Mouse (Mus musculus) left cerebral cortex, postnatal 25 days (tissue): ENCODE data around the gene 1700069L16Rik. TPM values are rescaled to one million over a fixed set of nuclear protein-coding genes. Genes with fewer than 3 reads are reported as not detected.

ENCODE experiments used
- DNase-seq, 2 experiments: peaks; one replicate each; pipeline ENCODE4 v3.0.0; 2022; ENCODE audit warnings: low spot score in 2 of 2, mixed read lengths in 1 of 2
- intact Hi-C: fragments of 180-260 bp; cut with DNase I; formaldehyde crosslinking; loops from one replicate; pipeline ENCODE4 v1.15.1; 2025
- total RNA-seq, 2 experiments: library from RNA; stranded (reverse); gene quantifications; 2 replicates each; pipeline ENCODE4 v1.2.3; 2021

1700069L16Rik gene
- total RNA-seq, 2 experiments from 2014 or later: not detected

- intact Hi-C loops: no loop called here
- DNase-seq: peak in 1 of 2 experiments; percentile 25
These were observed 63.7 kb downstream of the 1700069L16Rik start for GRCm38 (mm10) chr5:113660872-113661271.

GRCm38 (mm10) chr5:113654821-113655220 lies 69.8 kb downstream of the 1700069L16Rik start:
- intact Hi-C loops: no loop called here
- DNase-seq: peak in 1 of 2 experiments; percentile 14

- DNase-seq: no peak
- intact Hi-C loops: no loop called here
These were observed 70.4 kb downstream of the 1700069L16Rik start for GRCm38 (mm10) chr5:113654206-113654605.

GRCm38 (mm10) chr5:113652215-113652614 lies 72.4 kb downstream of the 1700069L16Rik start:
- intact Hi-C loops: no loop called here
- DNase-seq: no peak

- no peak for DNase-seq
- intact Hi-C loops: no loop called here
These were observed 74.3 kb downstream of the 1700069L16Rik start, which contains the start of gene Cmklr1 for GRCm38 (mm10) chr5:113650035-113650865. Gene Cmklr1, minus strand, starts transcription at chr5:113650426.

GRCm38 (mm10) chr5:113648647-113649211 lies 75.8 kb downstream of the 1700069L16Rik start:
- no peak for DNase-seq
- intact Hi-C loops: no loop called here

- intact Hi-C loops: no loop called here
These were observed 77.4 kb downstream of the 1700069L16Rik start for GRCm38 (mm10) chr5:113647141-113647540.

GRCm38 (mm10) chr5:113644520-113644919 lies 80.1 kb downstream of the 1700069L16Rik start:
- peak in 1 of 2 experiments; percentile 71 for DNase-seq
- intact Hi-C loops: no loop called here

More at GRCm38 (mm10) chr5:113647141-113647540, 77.4 kb downstream of the 1700069L16Rik start:
- peak in 1 of 2 experiments; percentile 44 for DNase-seq

- intact Hi-C loops: no loop called here
- peak; percentile 69 for DNase-seq
These were observed 81.3 kb downstream of the 1700069L16Rik start for GRCm38 (mm10) chr5:113643107-113643848.

Other genes with a start within 250 kb of the 1700069L16Rik start
- 10 to 100 TPM; 56.0 to 67.5 TPM for gene Wscd2, start 234.4 kb downstream of the 1700069L16Rik start, total RNA-seq
- gene Cmklr1, start 74.3 kb downstream of the 1700069L16Rik start, total RNA-seq: 1 to 10 TPM; 3.8 to 4.5 TPM
- gene Ficd, start 11.0 kb upstream of the 1700069L16Rik start, total RNA-seq: 10 to 100 TPM; 12.2 to 12.5 TPM
- 10 to 100 TPM; 36.6 to 37.1 TPM for gene Sart3, start 47.7 kb upstream of the 1700069L16Rik start, total RNA-seq
- 100 to 1,000 TPM; 110 to 116 TPM for gene Iscu, start 48.0 kb upstream of the 1700069L16Rik start, total RNA-seq
- gene Tmem119, start 75.7 kb upstream of the 1700069L16Rik start, total RNA-seq: 10 to 100 TPM; 23.3 to 25.6 TPM
- gene Selplg, start 107.9 kb upstream of the 1700069L16Rik start, total RNA-seq: 10 to 100 TPM; 30.2 to 32.9 TPM
- 10 to 100 TPM; 76.1 to 77.5 TPM for gene Coro1c, start 184.0 kb upstream of the 1700069L16Rik start, total RNA-seq